Mouse (Mus musculus) T-helper 1 cell (primary cell): ENCODE data around the gene Rpl18.

ENCODE experiments used
- in situ Hi-C: fragments of 300-600 bp; cut with MboI, MseI; formaldehyde crosslinking; loops from one replicate; pipeline ENCODE4 v1.15.1; 2025; ENCODE audit warnings: high pct_unique_total_duplicates

Rpl18 gene

GRCm38 (mm10) chr7:45726419-45726818, 11.2 kb downstream of the Rpl18 start:
- in situ Hi-C loops = no loop called here

GRCm38 (mm10) chr7:45727625-45728024, 12.4 kb downstream of the Rpl18 start:
- in situ Hi-C loops = no loop called here

GRCm38 (mm10) chr7:45730727-45731431, 15.6 kb downstream of the Rpl18 start:
- in situ Hi-C loops = loop anchor here (5.0 kb wide), 1 partner anchor 211 kb away; no protein-coding TSS in a partner anchor

GRCm38 (mm10) chr7:45733477-45733876, 18.2 kb downstream of the Rpl18 start:
- in situ Hi-C loops = loop anchor here (5.0 kb wide), 1 partner anchor 209 kb away; no protein-coding TSS in a partner anchor

- in situ Hi-C loops = no loop called here
These were observed 24.0 kb downstream of the Rpl18 start for GRCm38 (mm10) chr7:45739162-45739763.

GRCm38 (mm10) chr7:45739820-45740219, 24.6 kb downstream of the Rpl18 start:
- in situ Hi-C loops = loop anchor here (5.0 kb wide), 1 partner anchor 62 kb away; no protein-coding TSS in a partner anchor

GRCm38 (mm10) chr7:45741308-45741707, 26.1 kb downstream of the Rpl18 start:
- in situ Hi-C loops = loop anchor here (5.0 kb wide), 1 partner anchor 61 kb away; no protein-coding TSS in a partner anchor

GRCm38 (mm10) chr7:45741777-45742176, 26.5 kb downstream of the Rpl18 start:
- in situ Hi-C loops = loop anchor here (5.0 kb wide), 1 partner anchor 61 kb away; no protein-coding TSS in a partner anchor

GRCm38 (mm10) chr7:45742338-45742737, 27.1 kb downstream of the Rpl18 start:
- in situ Hi-C loops = loop anchor here (5.0 kb wide), 1 partner anchor 60 kb away; no protein-coding TSS in a partner anchor

GRCm38 (mm10) chr7:45744387-45744786, 29.1 kb downstream of the Rpl18 start:
- in situ Hi-C loops = loop anchor here (5.0 kb wide), 1 partner anchor 58 kb away; no protein-coding TSS in a partner anchor

GRCm38 (mm10) chr7:45746518-45746917, 31.3 kb downstream of the Rpl18 start:
- in situ Hi-C loops = no loop called here

- in situ Hi-C loops = no loop called here
These were observed 32.2 kb downstream of the Rpl18 start for GRCm38 (mm10) chr7:45747450-45747849.

- in situ Hi-C loops = no loop called here
These were observed 32.9 kb downstream of the Rpl18 start for GRCm38 (mm10) chr7:45748110-45748509.

GRCm38 (mm10) chr7:45749401-45749800, 34.1 kb downstream of the Rpl18 start:
- in situ Hi-C loops = no loop called here

GRCm38 (mm10) chr7:45750162-45750561, 34.9 kb downstream of the Rpl18 start:
- in situ Hi-C loops = no loop called here

- in situ Hi-C loops = no loop called here
These were observed 40.4 kb downstream of the Rpl18 start for GRCm38 (mm10) chr7:45755703-45756102.

GRCm38 (mm10) chr7:45759400-45759799, 44.1 kb downstream of the Rpl18 start:
- in situ Hi-C loops = no loop called here

- in situ Hi-C loops = no loop called here
These were observed 44.9 kb downstream of the Rpl18 start for GRCm38 (mm10) chr7:45760151-45760550.

GRCm38 (mm10) chr7:45765995-45766394, 50.7 kb downstream of the Rpl18 start:
- in situ Hi-C loops = no loop called here

GRCm38 (mm10) chr7:45766764-45767163, 51.5 kb downstream of the Rpl18 start:
- in situ Hi-C loops = no loop called here

GRCm38 (mm10) chr7:45767500-45767899, 52.2 kb downstream of the Rpl18 start:
- in situ Hi-C loops = no loop called here
